Mouse (Mus musculus): ENCODE results near the gene Spata21. TPM values are rescaled to one million over a fixed set of nuclear protein-coding genes. Genes with fewer than 3 reads are reported as not detected.

The Spata21 gene
- polyA plus RNA-seq, 1 experiment, result not detected

GRCm38 (mm10) chr4:141059616-141060425, 28.3 kb upstream of the Spata21 start:
- H3K4me3 ChIP-seq (ENCODE audit: insufficient read depth, low read length), result peak overlapping the region; percentile 83
- H3K27ac ChIP-seq (ENCODE audit: insufficient read depth, low read depth, low read length), result peak overlapping the region; percentile 45
- H3K4me1 ChIP-seq (ENCODE audit: control insufficient read depth, insufficient read depth, low read length), result peaks cover 6% of the 10 kb centered on the region
- TF ChIP-seq CTCF (IDR thresholded peaks at IDR 0.05; ENCODE audit: low read depth, low read length), result no peak
- peak; percentile 20; the same call in 1 of the 2 replicates for TF ChIP-seq POLR2A (IDR thresholded peaks at IDR 0.05; ENCODE audit: borderline replicate concordance, low read depth, low read length)

GRCm38 (mm10) chr4:141060426-141061301, 27.5 kb upstream of the Spata21 start, which contains the start of gene Crocc:
Crocc (minus strand) TSS chr4:141060550.
- peak within 1 kb of the TSS; percentile 83 for H3K4me3 ChIP-seq (ENCODE audit: insufficient read depth, low read length)
- TF ChIP-seq CTCF (IDR thresholded peaks at IDR 0.05; ENCODE audit: low read depth, low read length) (peak; percentile 28; the same call in 1 of the 2 replicates), POLR2A (IDR thresholded peaks at IDR 0.05; ENCODE audit: borderline replicate concordance, low read depth, low read length) (no peak)
- peak within 1 kb of the TSS; percentile 70 for H3K27ac ChIP-seq (ENCODE audit: insufficient read depth, low read depth, low read length)
- peaks cover 6% of the 10 kb centered on the region for H3K4me1 ChIP-seq (ENCODE audit: control insufficient read depth, insufficient read depth, low read length)

GRCm38 (mm10) chr4:141064104-141064659, 24.0 kb upstream of the Spata21 start:
- Histone ChIP-seq H3K4me3 (ENCODE audit: insufficient read depth, low read length) (no peak overlapping the region), H3K4me1 (ENCODE audit: control insufficient read depth, insufficient read depth, low read length) (peaks cover 6% of the 10 kb centered on the region)
- TF ChIP-seq CTCF (IDR thresholded peaks at IDR 0.05; ENCODE audit: low read depth, low read length) (no peak), POLR2A (IDR thresholded peaks at IDR 0.05; ENCODE audit: borderline replicate concordance, low read depth, low read length) (no peak)

GRCm38 (mm10) chr4:141065123-141065522, 23.0 kb upstream of the Spata21 start:
- no peak overlapping the region for H3K4me3 ChIP-seq (ENCODE audit: insufficient read depth, low read length)
- H3K27ac ChIP-seq (ENCODE audit: insufficient read depth, low read depth, low read length), result no peak overlapping the region
- H3K4me1 ChIP-seq (ENCODE audit: control insufficient read depth, insufficient read depth, low read length), result peaks cover 2% of the 10 kb centered on the region
- TF ChIP-seq POLR2A (IDR thresholded peaks at IDR 0.05; ENCODE audit: borderline replicate concordance, low read depth, low read length) (no peak), CTCF (IDR thresholded peaks at IDR 0.05; ENCODE audit: low read depth, low read length) (peak; percentile 86)

More at GRCm38 (mm10) chr4:141064104-141064659, 24.0 kb upstream of the Spata21 start:
- no peak overlapping the region for H3K27ac ChIP-seq (ENCODE audit: insufficient read depth, low read depth, low read length)

- H3K27ac ChIP-seq (ENCODE audit: insufficient read depth, low read depth, low read length), result no peak overlapping the region
- H3K4me1 ChIP-seq (ENCODE audit: control insufficient read depth, insufficient read depth, low read length), result no peaks in the 10 kb centered on the region
- TF ChIP-seq POLR2A (IDR thresholded peaks at IDR 0.05; ENCODE audit: borderline replicate concordance, low read depth, low read length) (no peak), CTCF (IDR thresholded peaks at IDR 0.05; ENCODE audit: low read depth, low read length) (no peak)
- no peak overlapping the region for H3K4me3 ChIP-seq (ENCODE audit: insufficient read depth, low read length)
Measured at GRCm38 (mm10) chr4:141066709-141067515, 21.2 kb upstream of the Spata21 start.

GRCm38 (mm10) chr4:141067516-141068046, 20.6 kb upstream of the Spata21 start:
- no peak overlapping the region for H3K4me3 ChIP-seq (ENCODE audit: insufficient read depth, low read length)
- H3K27ac ChIP-seq (ENCODE audit: insufficient read depth, low read depth, low read length), result no peak overlapping the region
- TF ChIP-seq CTCF (IDR thresholded peaks at IDR 0.05; ENCODE audit: low read depth, low read length) (no peak), POLR2A (IDR thresholded peaks at IDR 0.05; ENCODE audit: borderline replicate concordance, low read depth, low read length) (no peak)
- no peaks in the 10 kb centered on the region for H3K4me1 ChIP-seq (ENCODE audit: control insufficient read depth, insufficient read depth, low read length)

- H3K4me1 ChIP-seq (ENCODE audit: control insufficient read depth, insufficient read depth, low read length), result peaks cover 2% of the 10 kb centered on the region
- no peak for TF ChIP-seq CTCF (IDR thresholded peaks at IDR 0.05; ENCODE audit: low read depth, low read length)
- TF ChIP-seq POLR2A (IDR thresholded peaks at IDR 0.05; ENCODE audit: borderline replicate concordance, low read depth, low read length), result no peak
- no peak overlapping the region for H3K27ac ChIP-seq (ENCODE audit: insufficient read depth, low read depth, low read length)
- H3K4me3 ChIP-seq (ENCODE audit: insufficient read depth, low read length), result no peak overlapping the region
Measured at GRCm38 (mm10) chr4:141068655-141069054, 19.5 kb upstream of the Spata21 start.

- H3K27ac ChIP-seq (ENCODE audit: insufficient read depth, low read depth, low read length), result no peak overlapping the region
- TF ChIP-seq POLR2A (IDR thresholded peaks at IDR 0.05; ENCODE audit: borderline replicate concordance, low read depth, low read length) (no peak), CTCF (IDR thresholded peaks at IDR 0.05; ENCODE audit: low read depth, low read length) (peak; percentile 60)
- H3K4me1 ChIP-seq (ENCODE audit: control insufficient read depth, insufficient read depth, low read length), result peaks cover 8% of the 10 kb centered on the region
- no peak overlapping the region for H3K4me3 ChIP-seq (ENCODE audit: insufficient read depth, low read length)
Measured at GRCm38 (mm10) chr4:141069731-141070130, 18.4 kb upstream of the Spata21 start.

Data from bone marrow macrophage, adult 2 months (primary cell).